Mouse (Mus musculus): ENCODE measurements around the gene Atp2b4. TPM values are rescaled to one million over a fixed set of nuclear protein-coding genes. Genes with fewer than 3 reads are reported as not detected.

Gene Atp2b4
- polyA plus RNA-seq, 1 experiment from 2014 or later: 23.4 TPM

GRCm38 (mm10) chr1:133735995-133736652, 64.7 kb downstream of the Atp2b4 start:
- H3K36me3 ChIP-seq (ENCODE audit: control insufficient read depth, insufficient read depth, low read length): peaks cover 43% of the 10 kb centered on the region
- DNase-seq (ENCODE audit: low spot score) (peak; percentile 86), ATAC-seq (ENCODE audit: low read depth) (peak; percentile 88)
- WGBS: 10% methylated on average over 17 of the region's 17 CpGs
- H3K27ac ChIP-seq (replicated peaks; ENCODE audit: low read depth, low read length): 0 out of 2 replicates have a peak overlapping the region, but pooled peaks have one; percentile 16
- no peaks in the 10 kb centered on the region for H3K27me3 ChIP-seq (replicated peaks; ENCODE audit: control insufficient read depth, insufficient read depth, low read length)
- H3K4me2 ChIP-seq (ENCODE audit: low read depth, low read length): peak overlapping the region; percentile 49
- peak overlapping the region; percentile 31 for H3K4me3 ChIP-seq (ENCODE audit: low read depth, low read length)
- H3K9me3 ChIP-seq (ENCODE audit: control insufficient read depth, low read length): no peaks in the 10 kb centered on the region
- H3K4me1 ChIP-seq (ENCODE audit: control insufficient read depth, insufficient read depth, low read length): peaks cover 12% of the 10 kb centered on the region
- peak overlapping the region; percentile 64 for H3K9ac ChIP-seq (ENCODE audit: low read depth, low read length)

GRCm38 (mm10) chr1:133732814-133733213, 68.0 kb downstream of the Atp2b4 start:
- H3K27ac ChIP-seq (replicated peaks; ENCODE audit: low read depth, low read length): peak overlapping the region; percentile 24; the same call in 1 of the 2 replicates
- H3K36me3 ChIP-seq (ENCODE audit: control insufficient read depth, insufficient read depth, low read length): peaks cover 62% of the 10 kb centered on the region
- 32% methylated on average over 11 of the region's 11 CpGs for WGBS

GRCm38 (mm10) chr1:133728339-133728738, 72.5 kb downstream of the Atp2b4 start:
- Histone ChIP-seq H3K4me3 (ENCODE audit: low read depth, low read length) (no peak overlapping the region), H3K27ac (replicated peaks; ENCODE audit: low read depth, low read length) (no peak overlapping the region), H3K9me3 (ENCODE audit: control insufficient read depth, low read length) (no peaks in the 10 kb centered on the region), H3K4me1 (ENCODE audit: control insufficient read depth, insufficient read depth, low read length) (peaks cover 6% of the 10 kb centered on the region; the same call in 1 of the 2 replicates), H3K4me2 (ENCODE audit: low read depth, low read length) (no peak overlapping the region), H3K36me3 (ENCODE audit: control insufficient read depth, insufficient read depth, low read length) (peaks cover 73% of the 10 kb centered on the region), H3K27me3 (replicated peaks; ENCODE audit: control insufficient read depth, insufficient read depth, low read length) (no peaks in the 10 kb centered on the region), H3K9ac (ENCODE audit: low read depth, low read length) (no peak overlapping the region)
- no peak for ATAC-seq (ENCODE audit: low read depth)
- no peak for DNase-seq (ENCODE audit: low spot score)
- WGBS: 84% methylated on average over 7 of the region's 7 CpGs

More at GRCm38 (mm10) chr1:133732814-133733213, 68.0 kb downstream of the Atp2b4 start:
- peak; percentile 24; the same call in 1 of the 2 replicates for ATAC-seq (ENCODE audit: low read depth)
- peaks cover 11% of the 10 kb centered on the region for H3K4me1 ChIP-seq (ENCODE audit: control insufficient read depth, insufficient read depth, low read length)
- no peaks in the 10 kb centered on the region for H3K27me3 ChIP-seq (replicated peaks; ENCODE audit: control insufficient read depth, insufficient read depth, low read length)
- no peak overlapping the region for H3K4me3 ChIP-seq (ENCODE audit: low read depth, low read length)
- H3K9me3 ChIP-seq (ENCODE audit: control insufficient read depth, low read length): no peaks in the 10 kb centered on the region
- DNase-seq (ENCODE audit: low spot score): peak; percentile 83
- no peak overlapping the region for H3K9ac ChIP-seq (ENCODE audit: low read depth, low read length)
- H3K4me2 ChIP-seq (ENCODE audit: low read depth, low read length): no peak overlapping the region

- DNase-seq (ENCODE audit: low spot score): peak; percentile 42
- 53% methylated on average over 7 of the region's 7 CpGs for WGBS
These were observed 80.5 kb downstream of the Atp2b4 start for GRCm38 (mm10) chr1:133720342-133720741.

GRCm38 (mm10) chr1:133718786-133719185, 82.1 kb downstream of the Atp2b4 start:
- DNase-seq (ENCODE audit: low spot score): no peak
- no peak overlapping the region for H3K27ac ChIP-seq (replicated peaks; ENCODE audit: low read depth, low read length)
- H3K36me3 ChIP-seq (ENCODE audit: control insufficient read depth, insufficient read depth, low read length): peaks cover 35% of the 10 kb centered on the region
- H3K4me1 ChIP-seq (ENCODE audit: control insufficient read depth, insufficient read depth, low read length): no peaks in the 10 kb centered on the region
- H3K9me3 ChIP-seq (ENCODE audit: control insufficient read depth, low read length): no peaks in the 10 kb centered on the region
- no peak for ATAC-seq (ENCODE audit: low read depth)
- 71% methylated on average over 8 of the region's 8 CpGs for WGBS
- H3K4me2 ChIP-seq (ENCODE audit: low read depth, low read length): no peak overlapping the region
- no peak overlapping the region for H3K9ac ChIP-seq (ENCODE audit: low read depth, low read length)
- no peaks in the 10 kb centered on the region for H3K27me3 ChIP-seq (replicated peaks; ENCODE audit: control insufficient read depth, insufficient read depth, low read length)
- H3K4me3 ChIP-seq (ENCODE audit: low read depth, low read length): no peak overlapping the region

More at GRCm38 (mm10) chr1:133720342-133720741, 80.5 kb downstream of the Atp2b4 start:
- Histone ChIP-seq H3K9me3 (ENCODE audit: control insufficient read depth, low read length) (no peaks in the 10 kb centered on the region), H3K27me3 (replicated peaks; ENCODE audit: control insufficient read depth, insufficient read depth, low read length) (no peaks in the 10 kb centered on the region), H3K36me3 (ENCODE audit: control insufficient read depth, insufficient read depth, low read length) (peaks cover 36% of the 10 kb centered on the region), H3K4me1 (ENCODE audit: control insufficient read depth, insufficient read depth, low read length) (no peaks in the 10 kb centered on the region), H3K9ac (ENCODE audit: low read depth, low read length) (no peak overlapping the region), H3K4me2 (ENCODE audit: low read depth, low read length) (no peak overlapping the region), H3K4me3 (ENCODE audit: low read depth, low read length) (no peak overlapping the region), H3K27ac (replicated peaks; ENCODE audit: low read depth, low read length) (no peak overlapping the region)
- ATAC-seq (ENCODE audit: low read depth): no peak

GRCm38 (mm10) chr1:133718296-133718695, 82.5 kb downstream of the Atp2b4 start:
- DNase-seq (ENCODE audit: low spot score) (no peak), ATAC-seq (ENCODE audit: low read depth) (no peak)
- WGBS: 67% methylated on average over 3 of the region's 3 CpGs
- H3K9ac ChIP-seq (ENCODE audit: low read depth, low read length): no peak overlapping the region
- H3K9me3 ChIP-seq (ENCODE audit: control insufficient read depth, low read length): no peaks in the 10 kb centered on the region
- H3K27me3 ChIP-seq (replicated peaks; ENCODE audit: control insufficient read depth, insufficient read depth, low read length): no peaks in the 10 kb centered on the region
- peaks cover 35% of the 10 kb centered on the region for H3K36me3 ChIP-seq (ENCODE audit: control insufficient read depth, insufficient read depth, low read length)
- no peak overlapping the region for H3K4me3 ChIP-seq (ENCODE audit: low read depth, low read length)
- H3K4me2 ChIP-seq (ENCODE audit: low read depth, low read length): no peak overlapping the region
- no peak overlapping the region for H3K27ac ChIP-seq (replicated peaks; ENCODE audit: low read depth, low read length)
- 0 out of 2 replicates have a peak, but pooled peaks cover 4% of the 10 kb centered on the region for H3K4me1 ChIP-seq (ENCODE audit: control insufficient read depth, insufficient read depth, low read length)

GRCm38 (mm10) chr1:133716464-133716863, 84.4 kb downstream of the Atp2b4 start:
- peaks cover 35% of the 10 kb centered on the region for H3K36me3 ChIP-seq (ENCODE audit: control insufficient read depth, insufficient read depth, low read length)
- peaks cover 19% of the 10 kb centered on the region; the same call in 1 of the 2 replicates for H3K4me1 ChIP-seq (ENCODE audit: control insufficient read depth, insufficient read depth, low read length)
- no peak overlapping the region for H3K9ac ChIP-seq (ENCODE audit: low read depth, low read length)
- WGBS: 24% methylated on average over 7 of the region's 7 CpGs
- H3K27ac ChIP-seq (replicated peaks; ENCODE audit: low read depth, low read length): no peak overlapping the region
- H3K4me3 ChIP-seq (ENCODE audit: low read depth, low read length): no peak overlapping the region
- H3K27me3 ChIP-seq (replicated peaks; ENCODE audit: control insufficient read depth, insufficient read depth, low read length): no peaks in the 10 kb centered on the region
- no peak for DNase-seq (ENCODE audit: low spot score)
- no peaks in the 10 kb centered on the region for H3K9me3 ChIP-seq (ENCODE audit: control insufficient read depth, low read length)
- ATAC-seq (ENCODE audit: low read depth): no peak
- no peak overlapping the region for H3K4me2 ChIP-seq (ENCODE audit: low read depth, low read length)

- peaks cover 32% of the 10 kb centered on the region for H3K36me3 ChIP-seq (ENCODE audit: control insufficient read depth, insufficient read depth, low read length)
- H3K4me1 ChIP-seq (ENCODE audit: control insufficient read depth, insufficient read depth, low read length): peaks cover 20% of the 10 kb centered on the region; the same call in 1 of the 2 replicates
- no peak for ATAC-seq (ENCODE audit: low read depth)
These were observed 85.7 kb downstream of the Atp2b4 start for GRCm38 (mm10) chr1:133715191-133715590.

GRCm38 (mm10) chr1:133713009-133713370, 87.9 kb downstream of the Atp2b4 start:
- no peaks in the 10 kb centered on the region for H3K9me3 ChIP-seq (ENCODE audit: control insufficient read depth, low read length)
- H3K4me1 ChIP-seq (ENCODE audit: control insufficient read depth, insufficient read depth, low read length): peaks cover 20% of the 10 kb centered on the region; the same call in 1 of the 2 replicates
- H3K27me3 ChIP-seq (replicated peaks; ENCODE audit: control insufficient read depth, insufficient read depth, low read length): no peaks in the 10 kb centered on the region
- peak; percentile 35 for DNase-seq (ENCODE audit: low spot score)
- no peak overlapping the region for H3K27ac ChIP-seq (replicated peaks; ENCODE audit: low read depth, low read length)
- H3K4me2 ChIP-seq (ENCODE audit: low read depth, low read length): no peak overlapping the region
- peaks cover 37% of the 10 kb centered on the region for H3K36me3 ChIP-seq (ENCODE audit: control insufficient read depth, insufficient read depth, low read length)
- no peak overlapping the region for H3K4me3 ChIP-seq (ENCODE audit: low read depth, low read length)
- ATAC-seq (ENCODE audit: low read depth): no peak
- H3K9ac ChIP-seq (ENCODE audit: low read depth, low read length): no peak overlapping the region
- WGBS: 29% methylated on average over 2 of the region's 2 CpGs

More at GRCm38 (mm10) chr1:133715191-133715590, 85.7 kb downstream of the Atp2b4 start:
- no peaks in the 10 kb centered on the region for H3K9me3 ChIP-seq (ENCODE audit: control insufficient read depth, low read length)
- no peak overlapping the region for H3K4me3 ChIP-seq (ENCODE audit: low read depth, low read length)
- WGBS: 64% methylated on average over 1 of the region's 1 CpGs
- no peaks in the 10 kb centered on the region for H3K27me3 ChIP-seq (replicated peaks; ENCODE audit: control insufficient read depth, insufficient read depth, low read length)
- H3K9ac ChIP-seq (ENCODE audit: low read depth, low read length): no peak overlapping the region
- DNase-seq (ENCODE audit: low spot score): no peak
- no peak overlapping the region for H3K4me2 ChIP-seq (ENCODE audit: low read depth, low read length)
- H3K27ac ChIP-seq (replicated peaks; ENCODE audit: low read depth, low read length): no peak overlapping the region

All from embryonic facial prominence, embryonic 14.5 days (tissue).